Mouse (Mus musculus) liver, adult 2 months (tissue): ENCODE data around the gene Dus1l.

ENCODE experiments used
- CTCF ChIP-seq: fragments of 200-500 bp; IDR thresholded peaks from 2 replicates; pipeline ENCODE4 v1.5.1; 2011; ENCODE audit warnings: low read depth, low read length, control low read depth
- POLR2A ChIP-seq: fragments of 200-500 bp; IDR thresholded peaks from 2 replicates; pipeline ENCODE4 v1.6.1; 2011; ENCODE audit warnings: low read length, control low read depth; ENCODE audit not compliant: insufficient read depth; ENCODE audit errors: extremely low read depth

- TF ChIP-seq CTCF (no peak), POLR2A (no peak)
These were observed 11.8 kb upstream of the Dus1l start for GRCm38 (mm10) chr11:120808010-120808409.
